Mouse (Mus musculus): ENCODE results near the gene Gpc4. TPM values are rescaled to one million over a fixed set of nuclear protein-coding genes. Genes with fewer than 3 reads are reported as not detected.

Gene Gpc4
- total RNA-seq, 1 experiment, result 56.5 TPM

DNA sequence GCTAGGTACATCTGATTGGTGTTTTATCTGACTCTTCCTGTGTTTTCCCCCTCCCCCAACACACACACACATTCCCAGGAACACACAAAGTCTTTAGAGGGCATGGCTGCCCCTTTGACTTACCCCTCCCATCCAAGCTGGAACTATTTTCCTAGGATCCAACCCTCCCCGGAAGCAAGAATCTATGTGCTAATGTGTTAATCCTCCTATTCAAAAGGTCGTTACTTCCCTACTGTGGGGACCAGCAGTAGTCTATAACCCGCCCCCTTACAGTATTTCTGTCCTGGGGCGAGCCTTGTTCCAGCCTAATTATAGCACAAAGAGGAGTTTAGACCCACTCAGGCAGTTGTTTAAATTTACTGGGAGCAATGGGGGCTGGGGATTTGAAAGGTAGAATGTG lies 24.0 kb upstream of the Gpc4 start:
- H3K27ac ChIP-seq (ENCODE audit: insufficient read depth, low read depth, low read length, poor library complexity, severe bottlenecking), result no peak overlapping the region
- in situ Hi-C loops (cut with MboI; ENCODE audit: low sequenced_read_pairs in 2 of 2, unreplicated experiment in 2 of 2), result no loop called here
- peaks cover 0 to 12% of the 10 kb centered on the region in 2 experiments; a peak in 3 of 4 replicates for H3K4me1 ChIP-seq (ENCODE audit: control insufficient read depth in 2 of 2, insufficient read depth in 2 of 2, low read length in 2 of 2, poor library complexity in 1 of 2)
- no peaks in the 10 kb centered on the region for H3K9me3 ChIP-seq (ENCODE audit: control insufficient read depth, insufficient read depth, low read depth, low read length)
- no peak overlapping the region for H3K9ac ChIP-seq (ENCODE audit: insufficient read depth, low read depth, low read length, poor library complexity, severe bottlenecking)
- no peak overlapping the region for H3K4me3 ChIP-seq (ENCODE audit: insufficient read depth in 1 of 2, low read depth in 1 of 2, low read length in 2 of 2, poor library complexity in 1 of 2, severe bottlenecking in 1 of 2)
- TF ChIP-seq CHD2 (IDR thresholded peaks at IDR 0.05; ENCODE audit: low read depth, low read length) (0 out of 2 replicates have a peak, but pooled peaks have one; percentile 60), ZNF384 (IDR thresholded peaks at IDR 0.05; ENCODE audit: low read depth, low read length) (no peak)
- DNase-seq (ENCODE audit: low read depth, low spot score), result no peak
- H3K36me3 ChIP-seq (ENCODE audit: control insufficient read depth, insufficient read depth, low read length, poor library complexity, severe bottlenecking), result no peaks in the 10 kb centered on the region

DNA sequence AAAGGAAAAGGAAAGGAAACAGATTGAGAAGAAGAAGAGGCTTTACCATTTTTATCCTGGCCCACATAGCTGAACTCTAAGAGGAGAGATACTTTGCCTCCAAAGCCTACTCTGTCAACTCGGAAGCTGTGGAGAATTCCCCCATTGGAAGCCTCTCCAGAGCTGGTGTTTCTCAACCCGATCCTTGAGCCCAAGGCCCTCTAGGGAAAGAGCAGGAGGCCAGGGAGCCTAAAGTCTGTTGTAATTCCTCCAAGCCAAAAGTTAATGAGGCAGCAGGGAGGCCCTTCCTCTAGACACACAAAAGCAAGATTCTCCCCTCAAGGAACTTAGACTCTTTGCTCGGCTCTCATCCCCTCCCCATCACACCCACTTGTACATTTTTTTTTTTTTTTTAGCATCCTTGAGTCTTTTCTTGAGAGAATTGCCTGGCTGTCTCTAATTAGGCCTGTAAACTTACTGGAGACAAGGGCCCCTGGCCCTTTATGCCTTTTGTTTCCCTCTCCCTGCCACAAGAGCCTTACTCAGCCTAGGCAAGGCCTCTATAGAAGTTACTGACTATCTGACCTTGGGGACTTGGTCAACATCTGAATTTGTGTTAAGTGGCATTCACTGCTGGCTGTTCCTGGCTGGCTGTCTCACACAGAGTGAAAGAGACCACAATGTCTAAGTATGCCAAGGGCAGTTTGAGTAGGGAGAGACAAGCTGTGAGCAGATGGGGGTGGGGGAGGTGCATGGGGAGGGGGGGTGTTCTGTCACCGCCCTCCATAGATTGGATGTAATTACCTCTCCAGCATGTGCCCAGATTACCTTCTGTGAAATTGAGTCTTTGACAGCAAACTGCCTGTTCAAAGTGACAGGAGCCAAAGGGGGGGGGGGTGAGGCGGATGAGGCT lies 18.7 kb upstream of the Gpc4 start:
- in situ Hi-C loops (cut with MboI; ENCODE audit: low sequenced_read_pairs in 2 of 2, unreplicated experiment in 2 of 2), result no loop called here
- H3K4me1 ChIP-seq (ENCODE audit: control insufficient read depth in 2 of 2, insufficient read depth in 2 of 2, low read length in 2 of 2, poor library complexity in 1 of 2), result peaks cover 0 to 2% of the 10 kb centered on the region in 2 experiments; a peak in 2 of 4 replicates
- no peaks in the 10 kb centered on the region for H3K36me3 ChIP-seq (ENCODE audit: control insufficient read depth, insufficient read depth, low read length, poor library complexity, severe bottlenecking)
- no peak overlapping the region for H3K4me3 ChIP-seq (ENCODE audit: insufficient read depth in 1 of 2, low read depth in 1 of 2, low read length in 2 of 2, poor library complexity in 1 of 2, severe bottlenecking in 1 of 2)
- no peak overlapping the region for H3K27ac ChIP-seq (ENCODE audit: insufficient read depth, low read depth, low read length, poor library complexity, severe bottlenecking)
- H3K9me3 ChIP-seq (ENCODE audit: control insufficient read depth, insufficient read depth, low read depth, low read length), result no peaks in the 10 kb centered on the region
- TF ChIP-seq ZNF384 (IDR thresholded peaks at IDR 0.05; ENCODE audit: low read depth, low read length), result peak; percentile 52; the same call in 1 of the 2 replicates
- no peak for TF ChIP-seq ZC3H11A (IDR thresholded peaks at IDR 0.05; ENCODE audit: borderline replicate concordance, low read depth, low read length)
- no peak for TF ChIP-seq HCFC1 (IDR thresholded peaks at IDR 0.05; ENCODE audit: borderline replicate concordance, insufficient read depth, low read length)
- TF ChIP-seq MAFK (IDR thresholded peaks at IDR 0.05; ENCODE audit: insufficient read depth, low read depth, low read length), result no peak
- no peak for TF ChIP-seq CHD2 (IDR thresholded peaks at IDR 0.05; ENCODE audit: low read depth, low read length)
- no peak for DNase-seq (ENCODE audit: low read depth, low spot score)
- no peak overlapping the region for H3K9ac ChIP-seq (ENCODE audit: insufficient read depth, low read depth, low read length, poor library complexity, severe bottlenecking)

DNA sequence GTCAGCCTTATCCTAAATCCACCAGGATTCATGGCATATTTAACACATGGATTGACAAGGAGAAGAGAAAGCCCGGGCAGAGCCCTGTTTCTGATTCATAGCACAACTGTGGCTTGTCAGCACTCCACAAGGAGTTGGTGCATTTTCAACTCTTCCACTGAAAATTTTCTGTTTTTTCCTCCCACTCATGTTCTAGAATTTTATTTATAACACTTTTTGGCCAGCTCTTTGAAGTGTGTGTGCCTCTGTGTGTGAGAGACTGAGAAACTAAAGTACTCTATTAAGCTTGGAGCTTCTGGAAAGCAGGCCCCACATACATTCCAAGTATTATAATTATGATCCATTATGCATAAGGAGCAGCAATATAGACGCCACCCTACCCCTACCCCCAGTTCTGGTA lies 16.3 kb upstream of the Gpc4 start:
- Histone ChIP-seq H3K9me3 (ENCODE audit: control insufficient read depth, insufficient read depth, low read depth, low read length) (no peaks in the 10 kb centered on the region), H3K27ac (ENCODE audit: insufficient read depth, low read depth, low read length, poor library complexity, severe bottlenecking) (no peak overlapping the region), H3K9ac (ENCODE audit: insufficient read depth, low read depth, low read length, poor library complexity, severe bottlenecking) (no peak overlapping the region), H3K36me3 (ENCODE audit: control insufficient read depth, insufficient read depth, low read length, poor library complexity, severe bottlenecking) (no peaks in the 10 kb centered on the region), H3K4me3 (ENCODE audit: insufficient read depth in 1 of 2, low read depth in 1 of 2, low read length in 2 of 2, poor library complexity in 1 of 2, severe bottlenecking in 1 of 2) (no peak overlapping the region), H3K4me1 (ENCODE audit: control insufficient read depth in 2 of 2, insufficient read depth in 2 of 2, low read length in 2 of 2, poor library complexity in 1 of 2) (no peaks in the 10 kb centered on the region)
- no peak for TF ChIP-seq ZNF384 (IDR thresholded peaks at IDR 0.05; ENCODE audit: low read depth, low read length)
- TF ChIP-seq ZC3H11A (IDR thresholded peaks at IDR 0.05; ENCODE audit: borderline replicate concordance, low read depth, low read length), result no peak
- TF ChIP-seq CHD2 (IDR thresholded peaks at IDR 0.05; ENCODE audit: low read depth, low read length), result no peak
- no peak for TF ChIP-seq MAFK (IDR thresholded peaks at IDR 0.05; ENCODE audit: insufficient read depth, low read depth, low read length)
- no peak for DNase-seq (ENCODE audit: low read depth, low spot score)
- in situ Hi-C loops (cut with MboI; ENCODE audit: low sequenced_read_pairs in 2 of 2, unreplicated experiment in 2 of 2), result no loop called here

- TF ChIP-seq CHD2 (IDR thresholded peaks at IDR 0.05; ENCODE audit: low read depth, low read length), result no peak
- no peak for TF ChIP-seq ZNF384 (IDR thresholded peaks at IDR 0.05; ENCODE audit: low read depth, low read length)
- no peak for TF ChIP-seq HCFC1 (IDR thresholded peaks at IDR 0.05; ENCODE audit: borderline replicate concordance, insufficient read depth, low read length)
- no peak for TF ChIP-seq MAFK (IDR thresholded peaks at IDR 0.05; ENCODE audit: insufficient read depth, low read depth, low read length)
- no peak for TF ChIP-seq ZC3H11A (IDR thresholded peaks at IDR 0.05; ENCODE audit: borderline replicate concordance, low read depth, low read length)
- Histone ChIP-seq H3K27ac (ENCODE audit: insufficient read depth, low read depth, low read length, poor library complexity, severe bottlenecking) (no peak overlapping the region), H3K4me3 (ENCODE audit: insufficient read depth in 1 of 2, low read depth in 1 of 2, low read length in 2 of 2, poor library complexity in 1 of 2, severe bottlenecking in 1 of 2) (no peak overlapping the region), H3K36me3 (ENCODE audit: control insufficient read depth, insufficient read depth, low read length, poor library complexity, severe bottlenecking) (no peaks in the 10 kb centered on the region), H3K4me1 (ENCODE audit: control insufficient read depth in 2 of 2, insufficient read depth in 2 of 2, low read length in 2 of 2, poor library complexity in 1 of 2) (no peaks in the 10 kb centered on the region), H3K9ac (ENCODE audit: insufficient read depth, low read depth, low read length, poor library complexity, severe bottlenecking) (no peak overlapping the region), H3K9me3 (ENCODE audit: control insufficient read depth, insufficient read depth, low read depth, low read length) (no peaks in the 10 kb centered on the region)
- DNase-seq (ENCODE audit: low read depth, low spot score), result no peak
- in situ Hi-C loops (cut with MboI; ENCODE audit: low sequenced_read_pairs in 2 of 2, unreplicated experiment in 2 of 2), result no loop called here
Observed at GRCm38 (mm10) chrX:52177067-52177466, 12.0 kb upstream of the Gpc4 start.
